Mouse (Mus musculus): ENCODE measurements around the gene Echs1.

Gene Echs1

GRCm38 (mm10) chr7:140061832-140062130 lies 54.5 kb downstream of the Echs1 start:
- no peak for DNase-seq (ENCODE audit: low spot score)

- DNase-seq (ENCODE audit: low spot score): peak; percentile 54
Measured at GRCm38 (mm10) chr7:140060936-140061831, 55.1 kb downstream of the Echs1 start.

- no peak for DNase-seq (ENCODE audit: low spot score)
Measured at GRCm38 (mm10) chr7:140059601-140060000, 56.7 kb downstream of the Echs1 start.

GRCm38 (mm10) chr7:140058528-140058927 lies 57.7 kb downstream of the Echs1 start:
- DNase-seq (ENCODE audit: low spot score): no peak

GRCm38 (mm10) chr7:140057413-140058407 lies 58.6 kb downstream of the Echs1 start:
- peak; percentile 56 for DNase-seq (ENCODE audit: low spot score)

Measured in testis, postnatal 10 days (tissue).